Mouse (Mus musculus) gastrocnemius, adult 2 months (tissue): ENCODE results near the gene Cdh13. TPM values are rescaled to one million over a fixed set of nuclear protein-coding genes. Genes with fewer than 3 reads are reported as not detected.

Source experiments
- DNase-seq: peaks from one replicate; pipeline ENCODE4 v3.0.0; 2022
- H3K27ac ChIP-seq: fragments of 200-600 bp; 2 replicates; pipeline ENCODE4 v1.8.1; 2022; ENCODE audit warnings: mild to moderate bottlenecking
- H3K4me3 ChIP-seq: fragments of 200-600 bp; 2 replicates; pipeline ENCODE4 v1.8.1; 2022; ENCODE audit warnings: mild to moderate bottlenecking, moderate library complexity
- CTCF ChIP-seq: fragments of 200-600 bp; IDR thresholded peaks from 2 replicates; pipeline ENCODE4 v1.8.1; 2022; ENCODE audit warnings: antibody characterized with exemption, mild to moderate bottlenecking, moderate library complexity
- intact Hi-C: fragments of 180-260 bp; cut with DNase I; formaldehyde crosslinking; loops from one replicate; pipeline ENCODE4 v1.15.1; 2025
- total RNA-seq, 2 experiments: library from RNA; stranded (reverse); gene quantifications; 2 replicates each; pipeline ENCODE4 v1.2.3; 2021

Gene Cdh13
- total RNA-seq, 2 experiments from 2014 or later = 88.3 to 104 TPM

DNA sequence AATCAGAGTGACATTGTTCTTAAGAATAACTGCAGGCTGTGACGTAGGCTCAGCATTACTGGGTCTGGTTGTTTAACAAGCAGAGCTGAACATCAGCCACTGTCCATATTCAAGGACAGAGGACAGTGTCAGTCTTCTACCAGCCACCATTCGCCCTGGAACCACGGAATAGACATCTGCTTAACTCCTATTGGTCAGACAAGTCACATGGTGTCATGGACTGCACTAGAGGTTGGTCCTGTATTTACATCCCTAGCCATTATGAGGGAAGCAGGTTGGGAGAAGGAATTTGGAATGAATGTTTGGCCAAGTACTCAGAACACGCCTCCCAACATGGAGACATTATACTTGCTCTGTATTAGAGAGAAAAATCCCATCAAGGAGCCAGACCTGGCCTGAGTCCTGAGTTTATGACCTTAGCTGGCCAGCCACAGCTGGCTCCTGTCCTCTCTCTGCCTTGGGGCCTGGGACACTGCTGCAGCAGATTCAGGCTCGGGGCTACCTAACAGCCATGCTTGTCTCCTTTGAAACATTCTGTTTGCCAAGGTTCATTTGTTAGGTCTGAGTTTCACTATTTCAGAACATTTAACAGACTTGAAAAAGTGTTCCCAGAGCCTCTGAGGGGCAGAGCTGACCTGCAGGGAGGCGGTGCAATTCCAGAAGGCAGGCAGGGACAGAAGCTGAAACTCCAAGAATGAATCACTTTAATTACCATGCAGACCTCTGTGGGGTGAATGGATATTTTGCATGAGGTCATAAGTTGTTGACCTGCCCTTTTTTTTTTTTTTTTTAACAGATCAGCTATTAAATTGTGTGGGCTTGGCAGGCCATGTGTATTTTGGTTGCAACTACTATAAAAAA is 282.6 kb downstream of the Cdh13 start:
- Histone ChIP-seq H3K27ac (no peak overlapping the region), H3K4me3 (no peak overlapping the region)
- intact Hi-C loops = no loop called here
- DNase-seq = peak; percentile 56
- no peak for TF ChIP-seq CTCF

DNA sequence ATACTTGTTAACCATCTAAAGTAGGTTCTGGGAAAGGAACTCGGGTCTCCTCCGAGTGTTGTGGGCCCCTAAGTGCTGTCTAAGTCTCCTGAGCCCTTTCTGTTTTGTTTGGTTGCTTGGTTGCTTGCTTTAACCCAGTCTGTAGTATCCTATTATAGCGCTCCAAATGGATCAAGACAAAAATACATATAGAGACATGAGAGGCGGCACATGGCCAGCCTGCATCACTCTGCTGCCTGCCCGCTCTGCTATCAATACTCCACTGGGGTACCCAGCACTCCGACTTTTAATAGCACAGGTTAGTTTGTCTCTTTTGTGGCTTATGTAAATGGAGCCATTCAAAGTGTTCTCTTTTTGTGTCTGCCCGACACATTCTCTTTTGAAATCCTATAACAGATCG is 285.8 kb downstream of the Cdh13 start:
- TF ChIP-seq CTCF = no peak
- H3K4me3 ChIP-seq = no peak overlapping the region
- intact Hi-C loops = no loop called here
- no peak overlapping the region for H3K27ac ChIP-seq
- no peak for DNase-seq

GRCm38 (mm10) chr8:118581256-118581655 is 297.7 kb downstream of the Cdh13 start:
- no peak for TF ChIP-seq CTCF
- intact Hi-C loops = no loop called here
- no peak overlapping the region for H3K4me3 ChIP-seq
- no peak for DNase-seq
- no peak overlapping the region for H3K27ac ChIP-seq

DNA sequence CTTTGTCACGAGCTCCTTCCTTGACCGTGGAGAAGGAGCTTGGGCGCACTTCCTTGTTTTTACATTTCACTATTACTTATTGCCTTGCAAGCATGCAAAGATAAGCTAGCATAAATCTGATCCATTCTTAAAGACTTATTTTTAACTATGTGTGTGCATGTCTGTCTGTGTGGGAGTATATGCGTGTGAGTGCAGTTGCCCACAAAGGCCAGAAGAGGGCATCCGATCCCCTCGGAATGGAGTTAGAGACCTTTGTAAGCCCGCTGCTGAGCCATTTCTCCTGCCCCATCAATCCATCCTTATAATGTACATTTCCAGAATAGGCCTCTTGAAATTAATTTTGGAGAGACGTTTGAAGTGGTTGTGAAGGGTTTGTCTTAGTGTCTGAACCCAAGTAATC is 298.7 kb downstream of the Cdh13 start:
- no peak for DNase-seq
- H3K4me3 ChIP-seq = no peak overlapping the region
- no peak overlapping the region for H3K27ac ChIP-seq
- intact Hi-C loops = no loop called here
- peak; percentile 7; the same call in 1 of the 2 replicates for TF ChIP-seq CTCF

DNA sequence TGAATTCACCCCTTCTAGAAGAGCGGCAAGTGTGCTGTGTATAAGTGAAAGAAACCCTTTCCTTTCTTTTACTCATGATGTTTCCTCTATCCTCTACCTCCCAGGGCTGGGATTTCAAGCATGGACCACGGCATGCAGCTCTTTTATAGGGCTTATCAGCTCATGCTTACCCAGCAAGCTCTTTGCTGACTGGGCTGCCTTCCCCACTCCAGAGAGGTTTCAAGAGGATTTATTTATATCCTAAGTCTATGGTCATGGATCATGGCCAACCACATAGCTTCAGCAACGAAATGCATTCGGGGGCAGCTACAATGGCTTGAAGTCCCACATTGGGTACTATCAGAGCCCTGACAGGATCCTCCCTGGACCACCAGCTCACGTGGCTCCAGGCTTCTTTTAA is 304.4 kb downstream of the Cdh13 start:
- intact Hi-C loops = no loop called here
- no peak for DNase-seq
- Histone ChIP-seq H3K27ac (no peak overlapping the region), H3K4me3 (no peak overlapping the region)
- no peak for TF ChIP-seq CTCF

DNA sequence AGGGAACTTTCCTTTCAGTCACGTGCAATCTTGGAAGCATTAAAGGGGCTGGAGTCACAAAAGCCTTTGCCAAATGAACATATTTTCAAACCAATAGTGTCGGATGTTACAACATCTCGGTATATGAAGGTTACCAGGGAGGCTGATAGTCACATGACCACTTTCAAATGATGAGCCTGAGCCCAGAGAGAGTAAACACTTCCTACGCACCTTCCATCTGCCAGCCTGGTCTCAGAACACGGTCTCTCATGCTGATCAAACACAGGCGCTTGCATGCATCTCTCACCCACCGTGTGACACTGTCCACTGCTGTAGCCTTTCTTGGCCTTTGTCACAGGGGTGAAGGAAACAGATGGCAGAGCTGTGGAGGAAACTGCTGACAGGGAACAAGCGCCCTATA is 313.3 kb downstream of the Cdh13 start:
- no peak overlapping the region for H3K4me3 ChIP-seq
- intact Hi-C loops = no loop called here
- no peak overlapping the region for H3K27ac ChIP-seq
- DNase-seq = no peak
- TF ChIP-seq CTCF = no peak

DNA sequence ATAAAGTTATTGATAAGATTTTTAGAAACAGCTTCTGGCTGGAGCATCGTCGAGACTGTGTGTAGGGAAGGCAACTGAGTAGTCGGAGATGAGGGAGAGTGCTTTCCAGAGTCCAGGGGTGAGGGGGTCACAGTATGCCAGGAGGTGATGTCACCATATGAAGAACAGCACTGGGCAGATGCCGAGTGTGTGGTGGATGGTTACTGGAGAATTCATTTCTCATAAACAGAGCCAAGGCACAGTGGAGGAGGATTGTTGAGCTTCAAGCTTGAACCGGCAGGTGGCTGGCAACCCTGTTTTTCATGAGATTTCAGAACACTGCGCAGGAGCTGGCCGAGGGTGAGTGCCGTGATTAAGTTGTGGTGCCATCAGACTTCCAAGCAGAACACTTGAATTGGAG is 317.8 kb downstream of the Cdh13 start:
- 0 out of 2 replicates have a peak, but pooled peaks have one; percentile 1 for TF ChIP-seq CTCF
- H3K4me3 ChIP-seq = no peak overlapping the region
- H3K27ac ChIP-seq = no peak overlapping the region
- no peak for DNase-seq
- intact Hi-C loops = no loop called here

- intact Hi-C loops = no loop called here
- no peak overlapping the region for H3K4me3 ChIP-seq
- no peak overlapping the region for H3K27ac ChIP-seq
- peak; percentile 23 for DNase-seq
- TF ChIP-seq CTCF = no peak
These were observed 318.5 kb downstream of the Cdh13 start for GRCm38 (mm10) chr8:118602074-118602473.

DNA sequence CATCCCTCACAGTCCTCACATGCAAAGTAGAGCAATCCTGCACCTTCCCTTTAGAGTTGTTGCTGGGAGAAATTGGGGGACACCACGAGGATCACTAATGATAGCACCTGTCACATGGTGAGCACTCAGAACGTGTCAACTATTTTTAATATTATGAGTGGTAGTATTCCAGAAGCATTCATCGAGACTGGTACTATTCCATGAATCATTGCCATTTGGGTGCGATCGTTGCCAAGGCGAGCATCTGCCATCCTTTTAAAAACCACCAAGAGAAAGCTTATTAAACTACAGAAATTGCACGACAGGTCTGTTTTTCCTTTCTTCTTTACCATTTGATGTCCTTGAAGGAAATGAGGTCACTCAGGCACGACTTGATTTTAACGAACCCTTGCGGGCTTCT is 328.0 kb downstream of the Cdh13 start:
- no peak overlapping the region for H3K4me3 ChIP-seq
- H3K27ac ChIP-seq = no peak overlapping the region

GRCm38 (mm10) chr8:118618195-118618594 is 334.7 kb downstream of the Cdh13 start:
- no peak for DNase-seq
- no peak for TF ChIP-seq CTCF
- intact Hi-C loops = no loop called here
- no peak overlapping the region for H3K4me3 ChIP-seq
- H3K27ac ChIP-seq = no peak overlapping the region

More for the DNA sequence above, 328.0 kb downstream of the Cdh13 start:
- intact Hi-C loops = no loop called here
- no peak for DNase-seq
- no peak for TF ChIP-seq CTCF

DNA sequence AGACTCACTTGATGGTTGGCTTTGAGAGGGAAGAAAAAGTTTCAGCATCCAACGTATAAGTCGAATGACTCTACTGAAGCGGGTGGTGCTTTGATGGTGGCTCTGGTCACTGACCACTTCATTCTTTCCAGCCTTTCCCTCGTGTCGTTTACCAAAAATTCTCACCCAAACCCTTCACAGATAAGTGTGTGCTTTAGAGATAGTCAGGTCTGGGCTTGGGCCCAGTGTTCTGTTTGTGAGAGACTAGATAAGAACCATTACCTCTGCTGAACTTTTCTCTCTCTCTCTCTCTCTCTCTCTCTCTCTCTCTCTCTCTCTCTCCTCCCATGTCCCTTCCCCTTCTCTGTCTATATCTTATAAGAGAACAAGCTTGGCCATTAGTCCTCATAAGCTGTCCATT is 342.9 kb downstream of the Cdh13 start:
- intact Hi-C loops = no loop called here
- no peak overlapping the region for H3K27ac ChIP-seq
- TF ChIP-seq CTCF = no peak
- no peak overlapping the region for H3K4me3 ChIP-seq
- DNase-seq = no peak

DNA sequence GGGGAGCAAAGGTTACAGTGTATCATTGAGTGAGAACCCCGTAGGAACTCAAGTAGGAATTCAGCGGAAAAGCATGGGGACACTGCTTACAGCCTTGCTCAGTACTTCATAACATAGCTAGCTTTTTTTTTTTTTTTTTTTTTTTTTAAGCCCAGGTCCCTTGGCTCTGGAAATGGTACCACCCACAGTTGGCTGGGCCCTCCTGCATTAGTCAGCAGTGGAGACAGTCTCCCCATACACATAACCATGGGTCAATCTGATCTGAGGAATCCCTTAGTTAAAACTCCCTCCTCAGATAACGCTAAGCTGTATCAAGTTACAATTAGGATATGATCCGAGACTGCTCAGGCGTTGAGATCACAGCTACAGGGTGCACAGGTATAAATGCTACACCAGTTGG is 344.2 kb downstream of the Cdh13 start:
- Histone ChIP-seq H3K4me3 (no peak overlapping the region), H3K27ac (no peak overlapping the region)
- intact Hi-C loops = no loop called here
- TF ChIP-seq CTCF = no peak
- peak; percentile 30 for DNase-seq

DNA sequence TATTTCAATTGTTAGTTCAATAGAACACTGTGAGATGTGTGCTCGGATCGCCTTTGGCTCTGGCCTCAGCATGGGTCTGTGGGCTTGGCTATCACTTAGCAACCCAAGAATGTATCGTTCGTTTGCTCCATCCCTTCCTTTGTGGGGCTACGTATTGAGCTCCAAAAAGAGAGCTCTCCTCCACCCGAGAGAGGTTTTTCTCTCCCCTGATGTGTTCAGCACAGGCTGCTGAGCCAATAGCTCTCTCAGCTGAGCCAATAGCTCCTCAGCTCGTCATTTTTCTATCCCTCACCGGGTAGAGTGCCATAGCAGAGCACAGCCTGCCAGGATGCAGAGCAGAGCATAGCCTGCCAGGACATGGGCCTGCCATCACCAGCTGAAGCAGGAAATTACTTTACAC is 345.2 kb downstream of the Cdh13 start:
- Histone ChIP-seq H3K4me3 (no peak overlapping the region), H3K27ac (no peak overlapping the region)
- no peak for DNase-seq
- intact Hi-C loops = no loop called here
- no peak for TF ChIP-seq CTCF
